Mouse (Mus musculus): ENCODE measurements at regions not wholly inside any gene's neighbourhood (a gene's known extent, or its start where the extent isn't known, plus 50 kb on each side); places are given as distances from the start of the nearest gene placed in this dataset.
A peak's percentile ranks its signal among the peaks of the same experiment; 100 is the strongest.
"Not testable (repeated sequence)": the region's sequence is repeated elsewhere in the genome, so short reads cannot be mapped to it uniquely, and the experiment has no call there.

DNA sequence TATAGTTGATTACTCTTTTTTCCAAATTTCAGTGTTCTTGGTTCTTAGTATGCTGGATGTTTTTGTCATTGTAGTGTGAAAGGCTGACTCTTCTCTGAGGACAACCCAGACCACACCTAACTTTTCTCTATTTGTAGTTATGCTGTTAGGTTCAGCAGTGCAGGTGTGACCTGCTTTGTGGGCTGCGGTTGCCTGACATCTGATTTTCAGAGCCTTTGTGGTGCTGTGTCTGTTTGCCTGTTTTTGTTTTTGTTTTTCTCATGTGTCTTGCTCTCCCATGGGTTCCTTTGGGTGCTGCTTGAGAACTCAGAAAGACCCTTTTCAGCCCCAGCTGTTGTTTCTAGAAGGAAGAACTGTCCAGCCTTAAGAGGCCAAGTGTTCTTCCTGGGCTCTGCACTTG, 52.0 kb upstream of the Trpm1 start:
- DNase-seq (ENCODE audit: low read depth, low spot score): no peak

- DNase-seq (ENCODE audit: low read depth, low spot score): no peak
Observed at GRCm38 (mm10) chr7:64099606-64100005, 54.0 kb upstream of the Trpm1 start.

- DNase-seq (ENCODE audit: low read depth, low spot score): no peak
Observed at GRCm38 (mm10) chr7:64090067-64090466, 63.6 kb upstream of the Trpm1 start.

DNA sequence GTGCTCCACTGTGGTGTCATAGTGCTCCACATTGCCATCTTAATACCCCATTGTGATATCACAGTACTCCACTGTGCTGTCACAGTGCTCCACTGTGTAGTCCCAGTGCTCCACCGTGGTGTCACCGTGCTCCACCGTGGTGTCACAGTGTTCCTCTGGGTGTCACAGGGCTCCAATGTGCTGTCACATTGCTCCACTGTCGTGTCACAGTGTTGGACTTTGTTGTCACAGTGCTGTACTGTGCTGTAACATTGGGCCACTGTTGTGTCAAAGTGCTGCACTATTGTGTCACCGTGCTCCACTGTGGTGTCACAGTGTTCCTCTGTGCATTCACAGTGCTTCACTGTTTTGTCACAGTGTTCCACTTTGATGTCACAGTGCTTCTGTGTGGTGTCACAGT, 64.6 kb upstream of the Trpm1 start:
- no peak for DNase-seq (ENCODE audit: low read depth, low spot score)

DNA sequence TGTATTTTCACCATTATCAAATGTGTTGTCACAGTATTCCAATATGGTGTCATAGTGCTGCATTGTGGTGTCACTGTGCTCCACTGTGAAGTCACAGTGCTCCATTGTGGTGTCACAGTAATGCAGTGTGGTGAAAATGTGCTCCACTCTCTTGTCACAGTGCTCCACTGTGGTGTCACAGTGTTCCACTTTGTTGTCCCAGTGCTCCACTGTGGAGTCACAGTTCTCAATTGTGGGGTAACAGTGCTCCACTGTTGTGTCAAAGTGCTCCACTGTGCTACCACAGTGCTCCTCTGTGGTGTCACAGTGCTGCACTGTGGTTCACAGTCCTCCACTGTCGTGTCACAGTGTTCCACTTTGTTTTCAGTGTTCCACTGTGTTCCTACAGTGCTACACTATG, 69.7 kb upstream of the Trpm1 start:
- not testable (repeated sequence) for DNase-seq (ENCODE audit: low read depth, low spot score)

GRCm38 (mm10) chr7:64082651-64083050, 71.0 kb upstream of the Trpm1 start:
- no peak for DNase-seq (ENCODE audit: low read depth, low spot score)

DNA sequence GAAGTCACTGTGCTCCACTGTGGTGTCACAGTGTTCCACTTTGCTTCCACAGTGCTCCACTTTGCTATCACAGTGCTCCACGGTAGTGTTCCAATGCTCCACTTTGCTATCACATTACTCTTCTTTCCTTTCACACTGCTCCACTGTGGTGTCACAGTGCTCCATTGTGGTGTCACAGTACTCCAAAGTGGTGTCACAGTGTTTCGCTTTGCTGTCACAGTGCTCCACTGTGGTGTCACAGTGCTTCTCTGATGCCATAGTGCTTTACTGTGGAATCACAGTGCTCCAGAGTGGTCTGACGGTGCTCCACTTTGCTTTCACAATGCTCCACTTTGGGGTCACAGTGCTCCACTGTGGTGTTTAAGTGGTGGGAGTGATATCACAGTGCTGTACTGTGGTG, 71.4 kb upstream of the Trpm1 start:
- DNase-seq (ENCODE audit: low read depth, low spot score): no peak

GRCm38 (mm10) chr7:64081618-64082017, 72.0 kb upstream of the Trpm1 start:
- DNase-seq (ENCODE audit: low read depth, low spot score): no peak

GRCm38 (mm10) chr7:64081019-64081418, 72.6 kb upstream of the Trpm1 start:
- DNase-seq (ENCODE audit: low read depth, low spot score): no peak

- DNase-seq (ENCODE audit: low read depth, low spot score): no peak
Observed at GRCm38 (mm10) chr7:64079301-64079700, 74.3 kb upstream of the Trpm1 start.

GRCm38 (mm10) chr7:64078646-64079045, 75.0 kb upstream of the Trpm1 start:
- no peak for DNase-seq (ENCODE audit: low read depth, low spot score)

GRCm38 (mm10) chr7:64077526-64077925, 76.1 kb upstream of the Trpm1 start:
- no peak for DNase-seq (ENCODE audit: low read depth, low spot score)

DNA sequence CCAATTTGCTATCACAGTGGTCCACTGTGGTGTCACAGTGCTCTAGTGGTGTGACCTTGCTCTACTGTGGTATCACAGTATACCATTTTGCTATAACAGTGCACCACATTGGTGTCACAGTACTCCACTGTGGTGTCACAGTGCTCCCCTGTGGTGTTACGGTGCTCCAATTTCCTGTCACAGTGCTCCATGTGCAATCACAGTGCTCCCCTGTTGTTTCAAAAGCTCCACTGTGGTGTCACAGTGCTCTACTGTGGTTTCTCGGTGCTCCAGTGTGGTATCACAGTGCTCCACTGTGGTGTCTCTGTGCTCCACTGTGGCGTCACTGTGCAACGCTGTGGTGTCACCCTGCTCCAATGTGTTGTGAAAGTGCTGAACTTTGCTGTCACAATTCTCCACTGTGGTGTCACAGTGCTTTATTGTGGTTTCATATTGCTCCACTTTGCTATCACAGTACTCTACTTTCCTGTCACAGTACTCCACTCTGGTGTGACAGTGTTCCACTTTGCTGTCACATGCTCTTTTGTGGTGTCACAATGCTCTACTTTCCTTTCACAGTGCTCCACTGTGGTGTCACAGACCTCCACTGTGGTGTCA, 76.8 kb upstream of the Trpm1 start:
- DNase-seq (ENCODE audit: low read depth, low spot score): no peak

- no peak for DNase-seq (ENCODE audit: low read depth, low spot score)
Observed at GRCm38 (mm10) chr7:64075696-64076313, 77.8 kb upstream of the Trpm1 start.

- DNase-seq (ENCODE audit: low read depth, low spot score): no peak
Observed at GRCm38 (mm10) chr7:64074661-64075234, 78.9 kb upstream of the Trpm1 start.

DNA sequence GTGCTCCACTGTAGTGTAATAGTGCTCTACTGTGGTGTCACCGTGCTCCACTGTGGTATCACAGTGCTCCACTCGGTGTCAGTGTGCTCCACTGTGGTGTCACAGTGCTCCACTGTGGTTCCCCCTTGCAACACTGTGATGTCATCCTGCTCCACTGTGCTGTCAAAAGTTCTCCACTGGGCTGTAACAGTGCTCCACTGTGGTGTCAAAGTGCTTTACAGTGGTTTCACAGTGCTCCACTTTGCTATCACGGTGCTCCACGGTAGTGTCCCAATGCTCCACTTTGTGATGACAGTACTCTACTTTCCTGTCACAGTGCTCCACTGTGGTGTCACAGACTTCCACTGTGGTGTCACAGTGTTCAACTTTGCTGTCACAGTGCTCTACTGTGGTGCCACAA, 79.4 kb upstream of the Trpm1 start:
- DNase-seq (ENCODE audit: low read depth, low spot score): no peak

DNA sequence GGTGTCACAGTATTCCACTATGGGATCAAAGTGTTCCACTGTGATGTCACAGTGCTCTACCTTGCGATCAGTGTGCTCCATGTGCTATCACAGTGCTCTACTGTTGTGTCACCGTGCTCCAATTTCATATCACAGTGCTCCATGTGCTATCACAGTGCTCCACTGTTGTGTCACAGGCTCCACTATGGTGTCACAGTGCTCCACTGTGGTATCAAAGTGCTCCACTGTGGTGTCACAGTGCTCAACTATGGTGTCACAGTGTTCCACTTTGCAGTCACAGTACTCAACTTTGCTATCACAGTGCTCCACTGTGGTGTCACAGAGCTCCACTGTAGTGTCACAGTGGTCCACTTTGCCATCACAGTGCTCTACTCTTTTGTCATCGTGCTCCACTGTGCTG, 79.9 kb upstream of the Trpm1 start:
- DNase-seq (ENCODE audit: low read depth, low spot score): no peak

GRCm38 (mm10) chr7:64070930-64071329, 82.7 kb upstream of the Trpm1 start:
- no peak for DNase-seq (ENCODE audit: low read depth, low spot score)

DNA sequence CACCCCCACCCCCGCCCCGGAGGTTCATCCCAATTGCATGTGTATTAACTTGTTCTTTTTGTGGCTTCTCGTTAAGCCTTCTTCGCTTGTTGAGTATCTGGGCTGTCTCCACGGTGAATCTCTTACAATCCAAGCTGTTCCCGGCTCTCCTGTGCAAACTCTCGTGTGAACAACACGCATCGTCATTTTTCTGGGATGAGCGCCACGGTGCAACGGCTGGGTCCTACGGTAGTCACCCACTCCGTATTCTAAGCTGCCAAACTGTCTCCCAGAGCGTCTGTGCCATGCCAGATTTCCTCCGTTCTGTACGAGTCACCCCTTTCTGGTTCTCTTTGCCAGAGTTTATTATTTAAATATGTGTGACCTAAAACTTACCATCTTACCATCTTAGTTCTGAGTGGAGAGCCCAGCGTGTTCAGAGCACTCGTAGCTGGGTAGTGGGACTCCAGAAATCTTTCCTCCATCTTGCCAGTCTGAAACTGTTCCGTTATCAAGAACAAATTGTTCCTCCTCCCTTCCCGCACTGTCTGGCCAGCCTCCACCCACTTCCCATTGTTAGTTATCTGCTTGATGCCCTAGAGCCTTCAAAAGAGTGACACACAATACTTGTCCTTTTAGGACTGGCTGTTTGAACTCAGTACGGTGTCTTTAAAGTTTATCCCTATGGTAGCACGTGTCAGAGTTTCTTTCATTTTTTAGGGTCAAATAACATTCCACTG, 87.9 kb upstream of the Trpm1 start:
- peak; percentile 60 for DNase-seq (ENCODE audit: low read depth, low spot score)

GRCm38 (mm10) chr7:64064460-64065241, 89.0 kb upstream of the Trpm1 start:
- DNase-seq (ENCODE audit: low read depth, low spot score): no peak

DNA sequence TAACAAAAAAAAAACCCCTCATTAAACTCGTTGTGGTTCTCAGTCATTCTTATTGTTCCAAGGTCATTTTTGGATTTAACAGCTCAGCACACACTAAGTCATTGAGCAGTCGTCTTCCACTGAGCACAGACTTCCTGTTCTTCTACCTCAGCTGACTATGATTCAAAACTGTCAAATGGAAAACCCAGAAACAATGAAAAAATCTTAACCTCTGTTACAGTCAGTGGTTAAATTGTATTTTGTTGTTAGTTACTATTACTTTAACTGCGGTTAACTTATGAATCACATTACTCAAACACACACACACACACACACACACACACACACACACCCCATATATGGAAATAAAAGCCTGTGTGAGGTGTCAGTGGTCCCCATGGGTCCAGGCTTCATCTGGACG, 92.5 kb upstream of the Trpm1 start:
- no peak for DNase-seq (ENCODE audit: low read depth, low spot score)

DNA sequence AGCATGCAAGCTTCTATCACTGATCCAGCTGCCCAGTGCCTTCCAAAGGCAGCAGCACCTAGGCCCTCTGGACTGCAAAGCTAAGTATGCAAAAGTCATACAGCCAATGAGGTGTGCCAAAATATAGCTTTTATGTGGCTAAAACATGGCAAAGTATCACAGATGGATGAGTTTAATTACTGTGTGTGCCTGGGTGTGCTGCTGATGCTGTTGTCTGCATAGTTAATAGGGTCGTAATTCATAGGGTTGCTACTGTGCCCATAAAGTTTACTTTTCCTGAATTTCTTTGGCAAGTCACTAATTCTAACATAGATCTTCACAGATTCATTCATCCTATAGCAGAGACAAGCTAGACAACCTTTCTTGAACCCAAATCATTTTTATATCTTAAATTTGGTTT, 93.1 kb upstream of the Trpm1 start:
- DNase-seq (ENCODE audit: low read depth, low spot score): no peak
